Comparison of ENCODE assay signal across 25 mouse cellular contexts in the genomic region with DNA sequence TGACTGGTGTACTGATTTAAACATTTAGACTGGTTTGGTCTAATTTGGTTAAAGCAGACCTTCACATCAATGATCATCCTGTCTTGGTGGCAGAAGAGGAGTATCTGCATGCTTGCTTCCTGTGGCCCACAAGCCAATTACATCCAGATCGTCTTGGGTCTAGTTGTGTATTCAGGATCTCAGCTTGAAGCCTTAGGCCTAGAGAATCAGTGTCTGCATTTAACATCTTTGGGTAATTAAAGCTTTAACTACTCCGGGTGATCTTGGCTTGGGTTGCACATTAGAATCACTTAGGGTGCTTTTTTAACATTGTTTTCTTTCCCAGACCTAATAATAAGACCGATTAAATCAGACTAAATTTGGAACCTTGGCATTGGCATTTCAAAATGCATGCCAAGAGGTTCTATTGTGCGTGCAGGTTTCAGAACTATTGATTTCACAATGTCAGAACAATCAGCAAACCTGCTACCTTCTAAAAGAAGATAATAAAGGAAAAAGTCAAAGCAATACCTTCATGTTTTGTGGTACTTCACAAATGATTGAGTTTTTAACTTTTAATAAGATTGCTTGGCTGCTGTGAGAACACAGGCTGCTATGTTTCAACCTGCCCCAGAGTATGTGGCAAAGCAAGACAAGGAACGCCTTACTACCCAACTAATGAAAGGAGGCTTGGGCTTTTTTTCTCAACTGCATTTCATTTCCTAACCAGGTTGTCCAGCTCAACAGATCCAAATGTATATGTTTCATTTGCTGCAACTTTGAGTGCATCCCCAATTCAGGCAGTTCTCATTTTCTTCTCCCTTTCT.
DNase-seq lines count a peak whose midpoint lies in the region; ATAC-seq and TF ChIP-seq lines count a peak whose summit lies in the region.
"Had no signal": no experiment of that assay in that cellular context is flagged by ENCODE, and none has a peak within 500 bp of the region (broad histone marks: within the 10 kb centered on the region; RNA-seq: fewer than 3 reads in every experiment).

No protein-coding gene starts in this region.

- no peak overlapping the region for H3K9ac ChIP-seq in forebrain, embryonic 13.5 days
- H3K9ac ChIP-seq in forebrain, embryonic 12.5 days: no peak overlapping the region
- H3K9ac ChIP-seq: hindbrain, embryonic 13.5 days had no signal

- H3K27me3 ChIP-seq in forebrain, embryonic 13.5 days: no peaks in the 10 kb centered on the region
- no peaks in the 10 kb centered on the region for H3K27me3 ChIP-seq in forebrain, embryonic 12.5 days
- H3K27me3 ChIP-seq: hindbrain, embryonic 13.5 days had no signal

- DNase-seq in layer of hippocampus, adult 2 months (ENCODE audit: low spot score in 2 of 2): peak; percentile 21 to 23
- no peak for DNase-seq in layer of hippocampus, postnatal 36 days
- peak; percentile 1 for DNase-seq in R1 (ENCODE audit: low read depth, low spot score)
- peak; percentile 10 for DNase-seq in fat pad, adult 2 months (ENCODE audit: extremely low read depth, low read depth, low spot score)
- no peak for DNase-seq in embryo, embryonic 10.5 days (ENCODE audit: low spot score)
- no peak for DNase-seq in testis, postnatal 14 days (ENCODE audit: low spot score)
- DNase-seq: adrenal gland, postnatal 25 days; B cell, adult 2 months; cerebellum, adult 11-12 months; cerebellum, adult 9-10 months; cerebellum, postnatal 25 days; gastrocnemius, postnatal 36 days; heart, adult 18-20 months; heart, postnatal 10 days; heart, postnatal 4 days; kidney, adult 8-10 months had no signal

- H3K4me3 ChIP-seq in forebrain, embryonic 13.5 days: no peak overlapping the region
- H3K4me3 ChIP-seq in forebrain, embryonic 12.5 days (replicated peaks): no peak overlapping the region
- no peak overlapping the region for H3K4me3 ChIP-seq in layer of hippocampus, adult 2 months
- H3K4me3 ChIP-seq: embryonic facial prominence, embryonic 10.5 days; heart, embryonic 10.5 days; hindbrain, embryonic 13.5 days had no signal

- H3K4me2 ChIP-seq in forebrain, embryonic 13.5 days: no peak overlapping the region
- no peak overlapping the region for H3K4me2 ChIP-seq in forebrain, embryonic 12.5 days
- H3K4me2 ChIP-seq: hindbrain, embryonic 13.5 days had no signal

- no peaks in the 10 kb centered on the region for H3K36me3 ChIP-seq in forebrain, embryonic 13.5 days (ENCODE audit: poor library complexity, severe bottlenecking)
- H3K36me3 ChIP-seq in forebrain, embryonic 12.5 days (replicated peaks): no peaks in the 10 kb centered on the region
- H3K36me3 ChIP-seq: embryonic facial prominence, embryonic 10.5 days; G1E; heart, embryonic 10.5 days; hindbrain, embryonic 13.5 days had no signal

- H3K9me3 ChIP-seq in forebrain, embryonic 13.5 days (replicated peaks): no peaks in the 10 kb centered on the region
- H3K9me3 ChIP-seq in forebrain, embryonic 12.5 days: no peaks in the 10 kb centered on the region
- H3K9me3 ChIP-seq: embryonic facial prominence, embryonic 10.5 days; heart, embryonic 10.5 days; hindbrain, embryonic 13.5 days had no signal

- peaks cover 7% of the 10 kb centered on the region; the same call in 1 of the 2 replicates for H3K4me1 ChIP-seq in forebrain, embryonic 13.5 days
- no peaks in the 10 kb centered on the region for H3K4me1 ChIP-seq in forebrain, embryonic 12.5 days
- H3K4me1 ChIP-seq: embryonic facial prominence, embryonic 10.5 days; heart, embryonic 10.5 days; hindbrain, embryonic 13.5 days had no signal

- no peak overlapping the region for H3K27ac ChIP-seq in forebrain, embryonic 13.5 days
- H3K27ac ChIP-seq in forebrain, embryonic 12.5 days: no peak overlapping the region
- H3K27ac ChIP-seq in layer of hippocampus, adult 2 months: peak overlapping the region; percentile 33
- H3K27ac ChIP-seq: embryonic facial prominence, embryonic 10.5 days; heart, embryonic 10.5 days; hindbrain, embryonic 13.5 days had no signal

- peak; percentile 76 for ATAC-seq in forebrain, embryonic 13.5 days
- ATAC-seq in forebrain, embryonic 12.5 days (ENCODE audit: low FRiP score): no peak
- ATAC-seq: activated CD4-positive, CD25-positive, alpha-beta regulatory T cell, adult 4 months; CD4-positive, CD25-positive, alpha-beta regulatory T cell, adult 4 months; intestine, postnatal 0 days had no signal

- 19% methylated on average over 5 of the region's 5 CpGs for WGBS in forebrain, embryonic 13.5 days
- 30% methylated on average over 5 of the region's 5 CpGs for WGBS in forebrain, embryonic 12.5 days

- no peak for TF ChIP-seq CTCF in layer of hippocampus, adult 2 months (conservative IDR thresholded peaks at IDR 0.05)

Comparison
In these comparisons a context has a peak if more than half of its experiments do, and no peak if none do; other contexts are left out.
1. DNase-seq: peak in layer of hippocampus, adult 2 months (2 of 2), R1 (single experiment) and fat pad, adult 2 months (single experiment); none in layer of hippocampus, postnatal 36 days (0 of 2), embryo, embryonic 10.5 days (single experiment) and testis, postnatal 14 days (single experiment).